Mouse (Mus musculus): ENCODE results near the gene Gpsm1.

Gene Gpsm1

GRCm38 (mm10) chr2:26368572-26368971 is 53.3 kb downstream of the Gpsm1 start:
- CTCF ChIA-PET, result no interaction called here

DNA sequence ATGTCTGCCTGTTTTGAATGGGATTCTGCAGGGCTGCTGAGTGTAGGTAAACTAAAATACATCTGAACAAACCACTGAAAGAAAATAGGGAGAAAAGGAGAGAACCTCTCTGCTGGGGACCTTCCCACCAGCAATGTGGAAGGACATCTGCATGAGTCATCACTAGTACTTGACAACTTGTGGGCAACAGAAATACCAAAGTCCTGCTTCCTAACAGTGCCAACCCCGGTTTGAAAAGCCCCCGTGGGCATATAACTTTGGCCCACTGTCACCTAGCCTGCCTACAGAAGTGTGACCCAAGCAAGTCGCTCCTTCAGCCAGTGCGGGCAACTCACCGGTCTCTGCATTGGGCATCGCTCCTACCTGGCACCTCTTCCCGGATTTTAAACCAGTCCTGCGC is 57.1 kb downstream of the Gpsm1 start:
- CTCF ChIA-PET, result no interaction called here

DNA sequence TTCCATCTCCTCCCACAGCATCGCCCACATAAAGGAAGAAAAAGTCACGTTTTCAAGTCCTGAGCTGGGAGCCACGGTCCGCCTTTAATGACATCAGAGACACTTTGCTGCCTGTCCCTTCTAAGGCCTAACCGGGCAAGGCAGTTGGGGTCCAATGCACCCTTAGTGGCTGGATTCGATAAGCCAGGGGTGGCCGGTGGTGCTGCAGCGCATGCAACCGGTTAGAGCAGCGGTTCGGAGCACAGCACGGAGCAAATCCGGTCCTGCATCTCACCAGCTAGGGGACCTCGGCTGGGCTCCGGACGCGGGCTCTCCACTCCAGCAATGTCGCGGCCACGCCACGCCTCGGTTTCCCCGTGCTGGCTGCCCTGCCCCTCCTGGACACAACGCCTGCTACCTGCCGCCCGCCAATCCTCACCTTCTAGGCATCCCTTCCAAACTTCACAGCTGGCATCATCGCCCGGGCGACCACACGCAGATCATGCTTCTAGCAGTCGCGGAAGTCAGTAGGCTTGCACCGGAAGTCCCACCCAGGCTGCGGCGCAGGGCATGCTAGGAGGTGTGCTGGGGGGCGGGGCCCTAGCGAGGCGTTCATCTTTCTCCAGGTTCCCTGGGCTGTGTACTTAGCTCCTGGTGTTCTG is 64.9 kb downstream of the Gpsm1 start, which contains the start of gene Snapc4:
Gene Snapc4 (minus strand): TSS at position 523 of the 641 bp plus-strand sequence.
- CTCF ChIA-PET, result interaction anchor here (1.2 kb wide), 1 partner anchor 10 kb away, joined by 4 read pairs; no protein-coding TSS in a partner anchor

DNA sequence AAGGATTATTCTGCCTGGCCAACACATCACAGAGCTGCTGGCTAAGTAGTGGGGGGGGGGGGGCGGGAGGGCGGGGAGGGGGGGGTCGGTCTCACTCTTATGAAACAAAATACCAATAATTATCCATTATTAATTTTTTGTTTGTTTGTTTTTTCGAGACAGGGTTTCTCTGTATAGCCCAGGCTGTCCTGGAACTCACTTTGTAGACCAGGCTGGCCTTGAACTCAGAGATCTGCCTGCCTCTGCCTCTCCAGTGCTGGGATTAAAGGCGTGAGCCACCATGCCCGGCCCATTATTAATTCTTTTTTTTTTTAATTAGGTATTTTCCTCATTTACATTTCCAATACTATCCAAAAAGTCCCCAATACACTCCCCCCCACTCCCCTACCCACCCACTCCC is 65.6 kb downstream of the Gpsm1 start:
- CTCF ChIA-PET, result interaction anchor here (1.2 kb wide), 1 partner anchor 9 kb away, joined by 4 read pairs; no protein-coding TSS in a partner anchor

DNA sequence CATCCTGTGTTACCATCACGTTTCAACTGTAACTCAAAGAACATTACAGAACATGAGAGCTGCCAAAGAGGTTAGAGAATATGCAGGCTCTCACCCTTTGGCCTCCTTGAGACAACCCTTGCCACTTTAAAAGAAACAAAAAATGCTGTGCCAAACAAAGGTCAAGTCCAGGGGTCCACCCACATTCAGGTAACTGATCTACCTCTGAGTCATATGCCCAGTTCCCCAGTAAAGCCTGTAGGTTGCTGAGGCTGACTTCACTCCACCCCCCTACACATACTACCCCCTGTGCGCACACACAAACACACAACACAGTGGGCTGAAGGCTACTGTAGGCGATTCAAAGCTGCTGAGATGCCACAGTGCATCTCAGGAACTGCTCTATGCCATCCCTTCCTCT is 72.4 kb downstream of the Gpsm1 start:
- CTCF ChIA-PET, result interaction anchor here (0.6 kb wide), 1 partner anchor 19 kb away, joined by 3 read pairs; no protein-coding TSS in a partner anchor

DNA sequence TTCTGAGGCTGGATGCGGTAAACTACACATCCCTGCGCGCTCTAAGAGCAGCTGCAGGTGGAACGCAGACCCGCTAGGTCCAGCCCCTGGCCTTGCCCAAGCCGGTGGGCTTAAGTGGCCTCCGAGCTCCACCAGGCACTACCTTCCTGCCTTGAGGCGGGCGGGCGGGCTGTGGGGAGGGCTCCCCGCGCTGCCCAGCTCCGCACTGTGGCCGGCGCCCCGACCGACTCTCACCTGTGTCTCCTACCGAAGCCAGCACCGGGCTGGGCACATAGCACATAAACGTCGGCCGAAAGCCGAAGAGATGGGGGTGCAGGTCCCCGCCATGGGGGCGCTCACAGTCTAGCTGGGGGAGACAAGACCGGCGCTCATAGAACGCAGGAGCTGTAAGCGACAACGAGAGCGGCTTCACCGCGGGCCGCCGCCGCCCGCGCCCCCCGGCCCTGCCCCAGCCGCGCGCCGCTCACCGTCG is 73.4 kb downstream of the Gpsm1 start:
- CTCF ChIA-PET, result no interaction called here

- CTCF ChIA-PET, result interaction anchor here (0.6 to 1.5 kb wide), 2 partner anchors 9 kb away, joined by 3 to 4 read pairs; partner anchors contain the start of gene Snapc4
Measured at GRCm38 (mm10) chr2:26389154-26389690, 73.9 kb downstream of the Gpsm1 start, which contains the start of the genes Entr1 and Pmpca. Gene Entr1, minus strand, starts transcription at chr2:26389316. Gene Pmpca, plus strand, starts transcription at chr2:26389339.

DNA sequence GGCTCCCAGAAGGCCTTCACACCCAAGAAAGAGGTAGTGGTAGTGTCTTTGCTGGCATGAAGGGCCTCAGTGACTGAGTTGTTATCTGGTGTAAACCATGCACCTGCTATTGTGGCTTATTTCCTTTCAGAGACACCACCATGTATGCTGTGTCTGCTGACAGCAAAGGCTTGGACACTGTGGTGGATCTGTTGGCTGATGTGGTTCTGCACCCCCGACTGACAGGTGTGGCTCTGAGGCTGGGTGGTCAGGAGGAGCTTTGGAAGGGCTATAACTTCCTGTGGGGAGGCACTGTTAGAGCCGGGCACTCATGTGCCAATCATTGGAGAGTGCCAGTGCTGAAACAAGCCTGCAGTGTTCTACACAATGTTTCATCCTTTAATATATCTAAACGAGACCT is 75.6 kb downstream of the Gpsm1 start:
- CTCF ChIA-PET, result interaction anchor here (1.5 kb wide), 1 partner anchor 10 kb away, joined by 4 read pairs; the partner anchor contains the start of gene Snapc4

- CTCF ChIA-PET, result no interaction called here
Measured at GRCm38 (mm10) chr2:26391617-26392016, 76.3 kb downstream of the Gpsm1 start.
